Mouse (Mus musculus) limb, embryonic 10.5 days (tissue): Measurements from ENCODE around the gene Ms4a1. TPM values are rescaled to one million over a fixed set of nuclear protein-coding genes. Genes with fewer than 3 reads are reported as not detected.
"Not testable (repeated sequence)": the region's sequence is repeated elsewhere in the genome, so short reads cannot be mapped to it uniquely, and the experiment has no call there.

Source experiments
- DNase-seq: peaks from one replicate; pipeline ENCODE4 v3.0.0-alpha.2; 2017; ENCODE audit warnings: low spot score
- H3K27ac ChIP-seq: fragments of 300-500 bp; sonication (generic); 2 replicates; pipeline ENCODE4 v1.5.1; 2016; ENCODE audit warnings: mild to moderate bottlenecking
- H3K27me3 ChIP-seq: fragments of 300-500 bp; sonication (generic); 2 replicates; pipeline ENCODE4 v1.6.1; 2016; ENCODE audit warnings: low read depth, mild to moderate bottlenecking; ENCODE audit not compliant: poor library complexity, severe bottlenecking
- H3K36me3 ChIP-seq: fragments of 300-500 bp; sonication (generic); 2 replicates; pipeline ENCODE4 v1.6.1; 2016; ENCODE audit warnings: mild to moderate bottlenecking, moderate library complexity
- H3K4me1 ChIP-seq: fragments of 300-500 bp; sonication (generic); 2 replicates; pipeline ENCODE4 v1.6.1; 2016
- H3K4me3 ChIP-seq: fragments of 300-500 bp; sonication (generic); 2 replicates; pipeline ENCODE4 v1.5.1; 2016; ENCODE audit warnings: mild to moderate bottlenecking, moderate library complexity
- H3K9me3 ChIP-seq: fragments of 300-500 bp; sonication (generic); replicated peaks from 2 replicates; pipeline ENCODE4 v1.6.1; 2016; ENCODE audit warnings: mild to moderate bottlenecking
- whole genome bisulfite sequencing: fragments of 180-500 bp; shearing (Covaris S2); methylation state at CpG from one replicate; pipeline ENCODE4 v1.1.7; 2016; 5-methylcytosine and 5-hydroxymethylcytosine counted together
- polyA plus RNA-seq: library from polyadenylated mRNA; unstranded; fragments of >200 nt; fragmentation: Nextera tagmentation; extraction: Ambion mirVana; gene quantifications from 2 replicates; pipeline ENCODE4 v1.2.1, GENCODE M21; 2016

Gene Ms4a1
- polyA plus RNA-seq, 1 experiment from 2014 or later, result not detected

- WGBS, result 73% methylated on average over 4 of the region's 4 CpGs
- H3K27me3 ChIP-seq, H3K27ac ChIP-seq, H3K4me3 ChIP-seq, H3K9me3 ChIP-seq, DNase-seq, H3K4me1 ChIP-seq, H3K36me3 ChIP-seq: not testable (repeated sequence)
Observed at GRCm38 (mm10) chr19:11262932-11263331, 3.1 kb downstream of the Ms4a1 start.

- Histone ChIP-seq H3K36me3 (no peaks in the 10 kb centered on the region), H3K9me3 (no peaks in the 10 kb centered on the region), H3K4me3 (no peak overlapping the region), H3K27ac (no peak overlapping the region), H3K27me3 (no peaks in the 10 kb centered on the region), H3K4me1 (no peaks in the 10 kb centered on the region)
- no peak for DNase-seq
- WGBS, result 100% methylated on average over 2 of the region's 2 CpGs
Observed at GRCm38 (mm10) chr19:11261522-11261921, 4.5 kb downstream of the Ms4a1 start.

GRCm38 (mm10) chr19:11244230-11244629 lies 21.8 kb downstream of the Ms4a1 start:
- no peaks in the 10 kb centered on the region for H3K27me3 ChIP-seq
- no peak overlapping the region for H3K27ac ChIP-seq
- H3K4me3 ChIP-seq, result no peak overlapping the region
- no peaks in the 10 kb centered on the region for H3K36me3 ChIP-seq
- H3K4me1 ChIP-seq, result no peaks in the 10 kb centered on the region
- no peak for DNase-seq
- no peaks in the 10 kb centered on the region for H3K9me3 ChIP-seq

- Histone ChIP-seq H3K27ac (no peak overlapping the region), H3K4me1 (no peaks in the 10 kb centered on the region), H3K9me3 (no peaks in the 10 kb centered on the region), H3K4me3 (no peak overlapping the region), H3K36me3 (no peaks in the 10 kb centered on the region), H3K27me3 (no peaks in the 10 kb centered on the region)
- 70% methylated on average over 5 of the region's 5 CpGs for WGBS
- DNase-seq, result no peak
Observed at GRCm38 (mm10) chr19:11242560-11242959, 23.5 kb downstream of the Ms4a1 start.

GRCm38 (mm10) chr19:11235820-11236219 lies 30.2 kb downstream of the Ms4a1 start:
- Histone ChIP-seq H3K27ac (no peak overlapping the region), H3K9me3 (no peaks in the 10 kb centered on the region), H3K4me3 (no peak overlapping the region), H3K36me3 (no peaks in the 10 kb centered on the region), H3K27me3 (no peaks in the 10 kb centered on the region), H3K4me1 (no peaks in the 10 kb centered on the region)
- DNase-seq, result no peak

- Histone ChIP-seq H3K4me3 (no peak overlapping the region), H3K27me3 (no peaks in the 10 kb centered on the region), H3K4me1 (no peaks in the 10 kb centered on the region), H3K36me3 (no peaks in the 10 kb centered on the region), H3K27ac (no peak overlapping the region), H3K9me3 (no peaks in the 10 kb centered on the region)
- WGBS, result 76% methylated on average over 5 of the region's 5 CpGs
- DNase-seq, result no peak
Observed at GRCm38 (mm10) chr19:11234921-11235735, 30.9 kb downstream of the Ms4a1 start.

- H3K4me1 ChIP-seq, result no peaks in the 10 kb centered on the region
- no peaks in the 10 kb centered on the region for H3K9me3 ChIP-seq
- H3K27ac ChIP-seq, result no peak overlapping the region
- DNase-seq, result no peak
- H3K27me3 ChIP-seq, result no peaks in the 10 kb centered on the region
- H3K4me3 ChIP-seq, result no peak overlapping the region
- H3K36me3 ChIP-seq, result no peaks in the 10 kb centered on the region
- 88% methylated on average over 5 of the region's 5 CpGs for WGBS
Observed at GRCm38 (mm10) chr19:11234244-11234643, 31.8 kb downstream of the Ms4a1 start.

GRCm38 (mm10) chr19:11232348-11232747 lies 33.7 kb downstream of the Ms4a1 start, which contains the start of gene Ms4a12:
Gene Ms4a12 (minus strand): TSS chr19:11232448.
- no peak within 1 kb of the TSS for H3K4me3 ChIP-seq
- DNase-seq, result no peak
- H3K27ac ChIP-seq, result no peak within 1 kb of the TSS
- H3K36me3 ChIP-seq, result no peaks in the 10 kb centered on the region
- 78% methylated on average over 5 of the region's 5 CpGs for WGBS
- H3K27me3 ChIP-seq, result no peaks in the 10 kb centered on the region
- no peaks in the 10 kb centered on the region for H3K4me1 ChIP-seq
- H3K9me3 ChIP-seq, result no peaks in the 10 kb centered on the region

Other genes starting within 250 kb of the Ms4a1 start
- gene Ms4a18, start 248.2 kb downstream of the Ms4a1 start, polyA plus RNA-seq, result not detected in 2 replicates
- not detected in 2 replicates for gene Ms4a8a, start 185.1 kb downstream of the Ms4a1 start, polyA plus RNA-seq
- not detected in 2 replicates for gene 1700017D01Rik, start 135.4 kb downstream of the Ms4a1 start, polyA plus RNA-seq
- gene 1700025F22Rik, start 100.9 kb downstream of the Ms4a1 start, polyA plus RNA-seq, result not detected in 2 replicates
- gene Ms4a13, start 69.5 kb downstream of the Ms4a1 start, polyA plus RNA-seq, result not detected in 2 replicates
- not detected in 2 replicates for gene Ms4a12, start 33.8 kb downstream of the Ms4a1 start, polyA plus RNA-seq
- not detected in 2 replicates for gene Ms4a5, start 17.6 kb upstream of the Ms4a1 start, polyA plus RNA-seq
- gene Ms4a14, start 48.2 kb upstream of the Ms4a1 start, polyA plus RNA-seq, result not detected in 2 replicates
- gene Ms4a7, start 69.9 kb upstream of the Ms4a1 start, polyA plus RNA-seq, result 0.33 TPM in 1 of 2 replicates, not detected in the other
- 1.5 TPM in 1 of 2 replicates, not detected in the other for gene Ms4a4a, start 109.3 kb upstream of the Ms4a1 start, polyA plus RNA-seq
- 0.14 TPM in 1 of 2 replicates, not detected in the other for gene Ms4a4c, start 138.5 kb upstream of the Ms4a1 start, polyA plus RNA-seq
- not detected in 2 replicates for gene Ms4a4b, start 177.3 kb upstream of the Ms4a1 start, polyA plus RNA-seq
- 0.23 and 0.69 TPM in 2 replicates for gene Ms4a6c, start 203.1 kb upstream of the Ms4a1 start, polyA plus RNA-seq
- not detected in 2 replicates for gene Gm8369, start 219.7 kb upstream of the Ms4a1 start, polyA plus RNA-seq